ENCODE assay signal across 10 mouse cellular contexts in the genomic region with DNA sequence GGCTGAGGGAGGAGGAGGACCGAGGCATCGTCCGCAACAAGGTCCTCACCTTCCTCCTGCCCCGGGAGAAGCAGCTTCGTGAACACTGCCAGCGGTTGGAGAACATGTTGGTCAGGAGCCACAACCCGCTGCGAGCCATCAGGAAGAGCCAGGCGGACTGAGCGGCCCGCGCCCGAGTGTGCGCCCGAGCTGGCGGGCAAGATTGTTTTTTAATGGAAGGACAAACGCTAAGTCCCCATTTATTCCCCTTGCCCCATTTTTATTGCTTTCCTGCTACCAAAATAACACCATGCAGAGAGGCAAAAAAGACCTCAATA. TPM values are rescaled to one million over a fixed set of nuclear protein-coding genes. Genes with fewer than 3 reads are reported as not detected.
DNase-seq lines count a peak whose midpoint lies in the region; ATAC-seq lines count a peak whose summit lies in the region.
"Had no signal": no experiment of that assay in that cellular context is flagged by ENCODE, and none has a peak within 500 bp of the region (broad histone marks: within the 10 kb centered on the region; RNA-seq: fewer than 3 reads in every experiment).

No protein-coding gene starts in this region.

- no peaks in the 10 kb centered on the region for H3K9me3 ChIP-seq in kidney, embryonic 14.5 days (ENCODE audit: control insufficient read depth, low read length)
- H3K9me3 ChIP-seq in embryonic facial prominence, embryonic 12.5 days = no peaks in the 10 kb centered on the region
- H3K9me3 ChIP-seq in hindbrain, embryonic 12.5 days (replicated peaks) = no peaks in the 10 kb centered on the region; the same call in 1 of the 2 replicates
- no peaks in the 10 kb centered on the region for H3K9me3 ChIP-seq in midbrain, embryonic 12.5 days

- no peak for ATAC-seq in kidney, embryonic 14.5 days (ENCODE audit: low FRiP score, low TSS enrichment)
- ATAC-seq in embryonic facial prominence, embryonic 12.5 days (ENCODE audit: insufficient number of reproducible peaks, insufficient read depth, low FRiP score, low TSS enrichment) = no peak
- no peak for ATAC-seq in hindbrain, embryonic 12.5 days (ENCODE audit: low FRiP score)
- ATAC-seq in midbrain, embryonic 12.5 days (ENCODE audit: low FRiP score, low read depth) = no peak

- DNase-seq in kidney, adult 11 months = no peak
- no peak for DNase-seq in gastrocnemius, adult 8-10 months (ENCODE audit: low spot score in 2 of 2)
- no peak for DNase-seq in thymus, postnatal 0 days (ENCODE audit: low spot score)
- DNase-seq in natural killer cell, adult 2 months (ENCODE audit: low spot score in 2 of 2) = no peak
- DNase-seq: gastrocnemius, postnatal 10 days had no signal

- no peaks in the 10 kb centered on the region; the same call in 1 of the 2 replicates for H3K27me3 ChIP-seq in kidney, embryonic 14.5 days (ENCODE audit: control insufficient read depth, insufficient read depth, low read length)
- H3K27me3 ChIP-seq in embryonic facial prominence, embryonic 12.5 days = no peaks in the 10 kb centered on the region
- H3K27me3 ChIP-seq in hindbrain, embryonic 12.5 days = no peaks in the 10 kb centered on the region
- H3K27me3 ChIP-seq in midbrain, embryonic 12.5 days = 0 out of 2 replicates have a peak, but pooled peaks cover 8% of the 10 kb centered on the region

- H3K27ac ChIP-seq in kidney, embryonic 14.5 days (ENCODE audit: low read depth, low read length) = peak overlapping the region; percentile 51; the same call in 1 of the 2 replicates
- no peak overlapping the region for H3K27ac ChIP-seq in embryonic facial prominence, embryonic 12.5 days
- H3K27ac ChIP-seq in hindbrain, embryonic 12.5 days = peak overlapping the region; percentile 71
- peak overlapping the region; percentile 67 for H3K27ac ChIP-seq in midbrain, embryonic 12.5 days (replicated peaks)

- H3K4me2 ChIP-seq in kidney, embryonic 14.5 days (replicated peaks; ENCODE audit: low read depth, low read length) = peak overlapping the region; percentile 55
- H3K4me2 ChIP-seq in embryonic facial prominence, embryonic 12.5 days (replicated peaks) = peak overlapping the region; percentile 49
- H3K4me2 ChIP-seq in hindbrain, embryonic 12.5 days (replicated peaks) = peak overlapping the region; percentile 44
- H3K4me2 ChIP-seq in midbrain, embryonic 12.5 days (replicated peaks) = peak overlapping the region; percentile 45

- peak overlapping the region; percentile 34 for H3K4me3 ChIP-seq in kidney, embryonic 14.5 days (ENCODE audit: low read length)
- H3K4me3 ChIP-seq in embryonic facial prominence, embryonic 12.5 days = peak overlapping the region; percentile 27
- peak overlapping the region; percentile 16 for H3K4me3 ChIP-seq in hindbrain, embryonic 12.5 days
- peak overlapping the region; percentile 30 for H3K4me3 ChIP-seq in midbrain, embryonic 12.5 days

- WGBS in kidney, embryonic 14.5 days = 16% methylated on average over 17 of the region's 17 CpGs
- WGBS in embryonic facial prominence, embryonic 12.5 days = 23% methylated on average over 17 of the region's 17 CpGs
- WGBS in hindbrain, embryonic 12.5 days = 37% methylated on average over 17 of the region's 17 CpGs
- 24% methylated on average over 17 of the region's 17 CpGs for WGBS in midbrain, embryonic 12.5 days

- no peaks in the 10 kb centered on the region for H3K36me3 ChIP-seq in kidney, embryonic 14.5 days (ENCODE audit: control insufficient read depth, insufficient read depth, low read length)
- no peaks in the 10 kb centered on the region for H3K36me3 ChIP-seq in embryonic facial prominence, embryonic 12.5 days
- H3K36me3 ChIP-seq in hindbrain, embryonic 12.5 days = no peaks in the 10 kb centered on the region
- H3K36me3 ChIP-seq in midbrain, embryonic 12.5 days = no peaks in the 10 kb centered on the region

- H3K9ac ChIP-seq in kidney, embryonic 14.5 days (ENCODE audit: low read depth, low read length) = peak overlapping the region; percentile 58
- peak overlapping the region; percentile 15; the same call in 1 of the 2 replicates for H3K9ac ChIP-seq in embryonic facial prominence, embryonic 12.5 days
- peak overlapping the region; percentile 45 for H3K9ac ChIP-seq in hindbrain, embryonic 12.5 days
- peak overlapping the region; percentile 50 for H3K9ac ChIP-seq in midbrain, embryonic 12.5 days (replicated peaks)

- H3K4me1 ChIP-seq in kidney, embryonic 14.5 days (ENCODE audit: control insufficient read depth, insufficient read depth, low read length) = peaks cover 34% of the 10 kb centered on the region
- H3K4me1 ChIP-seq in embryonic facial prominence, embryonic 12.5 days = 0 out of 2 replicates have a peak, but pooled peaks cover 5% of the 10 kb centered on the region
- peaks cover 49% of the 10 kb centered on the region for H3K4me1 ChIP-seq in hindbrain, embryonic 12.5 days
- H3K4me1 ChIP-seq in midbrain, embryonic 12.5 days = peaks cover 29% of the 10 kb centered on the region; the same call in 1 of the 2 replicates

RNA-seq across cellular contexts. Expression of gene Ccdc182, which starts 0.5 kb away (rescaled TPM):
- polyA plus RNA-seq in kidney, embryonic 14.5 days (2014; fragmentation: Nextera tagmentation; extraction: Ambion mirVana) = 3.0 and 3.1 TPM in 2 replicates
- 0.93 and 1.9 TPM in 2 replicates for polyA plus RNA-seq in embryonic facial prominence, embryonic 12.5 days (2016; fragmentation: Nextera tagmentation; extraction: Ambion mirVana)
- 3.8 and 4.3 TPM in 2 replicates for polyA plus RNA-seq in hindbrain, embryonic 12.5 days (2016; fragmentation: Nextera tagmentation; extraction: Ambion mirVana)
- polyA plus RNA-seq in midbrain, embryonic 12.5 days (2016; fragmentation: Nextera tagmentation; extraction: Ambion mirVana) = 5.0 and 5.7 TPM in 2 replicates
- not detected for total RNA-seq in gastrocnemius, adult 8-10 months (2022)
- not detected in 2 replicates for polyA plus RNA-seq in thymus, postnatal 0 days (2015; fragmentation: Nextera tagmentation; extraction: Ambion mirVana)
- total RNA-seq: gastrocnemius, postnatal 10 days had no signal
- polyA plus RNA-seq: small intestine, adult 2 months had no signal
